Mouse (Mus musculus) embryonic fibroblast, embryonic 13.5 days (primary cell): ENCODE measurements around the gene Aadac. TPM values are rescaled to one million over a fixed set of nuclear protein-coding genes. Genes with fewer than 3 reads are reported as not detected.

ENCODE experiments used
- H3K27ac ChIP-seq: 2 replicates; pipeline ENCODE4 v1.5.1; 2012; ENCODE audit warnings: low read length, control low read depth, inconsistent platforms; ENCODE audit not compliant: insufficient read depth
- H3K4me1 ChIP-seq: 2 replicates; pipeline ENCODE4 v1.6.1; 2011; ENCODE audit warnings: low read length; ENCODE audit not compliant: control insufficient read depth, insufficient read depth
- H3K4me3 ChIP-seq: 2 replicates; pipeline ENCODE4 v1.5.1; 2011; ENCODE audit warnings: mild to moderate bottlenecking, control low read depth, low read length; ENCODE audit not compliant: insufficient read depth
- CTCF ChIP-seq: IDR thresholded peaks from 2 replicates; pipeline ENCODE4 v1.5.1; 2011; ENCODE audit warnings: mild to moderate bottlenecking, control low read depth, low read length, moderate library complexity, borderline replicate concordance; ENCODE audit not compliant: insufficient read depth
- POLR2A ChIP-seq: IDR thresholded peaks from 2 replicates; pipeline ENCODE4 v1.6.1; 2011; ENCODE audit warnings: low read depth, mild to moderate bottlenecking, control low read depth, low read length, moderate library complexity
- polyA plus RNA-seq: library from polyadenylated mRNA; stranded (reverse); fragments of >200 nt; gene quantifications from 2 replicates; pipeline ENCODE4 v1.2.4, GENCODE M21; 2011; ENCODE audit warnings: low read depth; ENCODE audit not compliant: missing spikeins, insufficient read length

The Aadac gene
- not detected in 2 replicates for polyA plus RNA-seq

DNA sequence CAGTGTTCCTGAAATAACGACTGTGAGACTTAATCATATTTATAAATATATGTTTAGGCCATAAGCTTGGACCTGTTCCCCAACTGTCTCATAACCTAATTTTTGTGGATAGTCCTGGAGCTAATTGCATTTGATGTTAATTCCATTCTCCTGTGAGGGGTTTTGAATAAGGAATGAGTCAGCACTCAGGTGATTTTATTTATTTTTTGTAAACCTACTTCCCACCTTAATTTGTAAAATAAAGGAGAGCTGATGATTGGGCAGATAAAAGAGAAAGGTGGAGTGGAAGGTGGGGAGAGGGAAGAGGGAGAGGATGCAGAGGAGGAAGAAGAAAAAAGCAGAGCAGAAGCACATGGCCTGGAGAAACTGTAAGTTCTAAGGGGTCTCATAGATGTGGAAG is at the start of gene Aadac:
TSS of gene Aadac (plus strand) at position 301 of the 400 bp plus-strand sequence.
- Histone ChIP-seq H3K4me1 (no peaks in the 10 kb centered on the region), H3K27ac (no peak within 1 kb of the TSS), H3K4me3 (no peak within 1 kb of the TSS)
- TF ChIP-seq CTCF (no peak), POLR2A (no peak)

DNA sequence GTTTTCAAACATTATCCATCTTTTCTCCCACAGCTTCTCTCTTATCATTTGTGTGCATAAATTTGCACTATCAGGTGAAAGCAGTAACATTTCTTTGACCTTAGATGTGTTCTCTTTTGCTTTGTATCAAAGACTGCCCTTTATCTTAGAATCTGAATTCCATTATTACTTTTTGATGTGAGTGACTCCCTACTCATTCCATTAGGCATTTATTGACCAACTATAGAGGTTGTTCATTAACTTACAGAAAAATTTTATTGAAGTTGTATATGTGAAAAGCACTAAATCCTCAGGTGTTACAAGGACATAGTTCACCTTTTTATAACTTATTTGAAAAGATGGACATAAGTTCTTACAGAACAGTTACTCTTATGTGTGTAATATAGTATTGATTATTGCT is 21.9 kb upstream of the Aadac start:
- Histone ChIP-seq H3K27ac (no peak overlapping the region), H3K4me1 (no peaks in the 10 kb centered on the region), H3K4me3 (no peak overlapping the region)
- TF ChIP-seq POLR2A (no peak), CTCF (no peak)

GRCm38 (mm10) chr3:60006443-60006842 is 19.1 kb upstream of the Aadac start, which contains the start of gene Aadacl2:
Aadacl2 (plus strand) TSS chr3:60006743.
- H3K4me3 ChIP-seq: no peak within 1 kb of the TSS
- H3K27ac ChIP-seq: no peak within 1 kb of the TSS
- TF ChIP-seq CTCF (no peak), POLR2A (no peak)
- H3K4me1 ChIP-seq: no peaks in the 10 kb centered on the region

DNA sequence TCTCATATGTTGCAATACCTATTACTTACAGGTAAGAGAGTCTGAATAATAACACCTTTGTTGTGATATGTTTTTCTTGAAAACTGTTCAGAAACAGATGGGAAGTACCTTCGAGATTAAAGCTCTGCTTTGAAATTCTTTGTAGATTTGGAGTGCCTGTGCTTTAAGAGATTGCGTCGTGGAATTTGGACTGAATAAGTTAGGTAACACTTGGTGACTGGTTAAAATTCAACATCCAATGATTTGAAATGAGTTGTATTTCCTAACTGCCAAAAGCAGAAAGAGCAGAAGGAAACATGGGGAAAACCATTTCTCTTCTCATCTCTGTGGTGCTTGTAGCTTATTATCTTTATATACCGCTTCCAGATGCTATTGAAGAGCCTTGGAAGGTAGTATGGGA is 6.0 kb downstream of the Aadac start:
- Histone ChIP-seq H3K27ac (no peak overlapping the region), H3K4me1 (no peaks in the 10 kb centered on the region), H3K4me3 (no peak overlapping the region)
- no peak for TF ChIP-seq CTCF
- no peak for TF ChIP-seq POLR2A

- Histone ChIP-seq H3K4me3 (no peak overlapping the region), H3K4me1 (no peaks in the 10 kb centered on the region), H3K27ac (no peak overlapping the region)
- TF ChIP-seq POLR2A: no peak
- TF ChIP-seq CTCF: no peak
Measured at GRCm38 (mm10) chr3:60046221-60046913, 20.9 kb downstream of the Aadac start.

DNA sequence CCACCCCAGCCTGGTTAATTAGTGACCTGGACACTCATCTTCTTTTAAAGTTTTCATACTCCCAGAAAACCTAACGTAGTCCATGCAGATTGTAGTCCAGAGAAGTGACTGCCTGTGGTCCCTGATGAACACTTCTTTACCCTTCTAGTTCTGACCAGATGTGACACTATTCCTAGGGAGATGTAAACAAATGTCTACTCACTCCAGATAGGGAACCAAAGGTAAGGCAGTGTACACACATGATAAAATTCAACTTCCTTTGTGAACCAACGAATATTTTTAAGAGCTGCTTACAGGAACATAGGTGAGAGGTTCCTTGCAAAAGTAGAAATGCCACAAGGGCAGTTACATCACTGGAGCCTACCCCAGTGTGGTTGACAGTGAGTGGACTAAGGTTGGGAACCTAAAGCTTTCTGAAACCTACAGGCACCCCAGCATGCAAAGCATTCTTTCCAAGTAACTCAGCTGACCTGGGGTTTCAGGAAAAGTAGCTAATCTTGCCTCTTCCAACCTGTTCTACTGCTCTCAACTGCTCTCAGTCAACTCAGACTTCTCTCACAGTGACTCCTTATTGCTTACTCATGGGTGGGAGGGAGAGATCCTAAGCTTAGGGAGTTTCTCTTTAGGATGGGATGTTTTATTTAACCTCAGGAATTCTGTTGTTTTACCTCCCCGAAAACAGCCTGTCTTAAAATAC is 27.9 kb downstream of the Aadac start:
- TF ChIP-seq POLR2A: no peak
- no peak for TF ChIP-seq CTCF
- Histone ChIP-seq H3K27ac (no peak overlapping the region), H3K4me1 (no peaks in the 10 kb centered on the region), H3K4me3 (no peak overlapping the region)

DNA sequence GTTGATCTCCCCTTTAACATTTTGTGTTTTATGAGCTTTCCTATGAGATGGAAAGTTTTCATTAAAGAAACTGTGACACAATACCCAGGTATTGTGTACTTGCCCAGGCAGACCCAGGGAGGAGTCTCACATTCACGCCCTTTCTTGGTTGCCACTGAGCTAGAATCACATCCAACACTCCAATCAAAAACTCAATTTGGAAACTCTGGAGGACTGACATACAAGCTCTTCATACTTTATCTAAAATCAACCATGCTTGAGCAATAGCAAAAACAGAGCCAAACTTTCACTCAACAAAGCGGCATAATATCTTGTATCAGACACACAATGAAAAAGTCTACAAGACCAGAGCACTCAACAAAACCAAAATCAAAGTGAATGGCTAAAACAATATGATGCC is 28.4 kb downstream of the Aadac start:
- TF ChIP-seq CTCF (no peak), POLR2A (no peak)
- no peak overlapping the region for H3K4me3 ChIP-seq
- no peak overlapping the region for H3K27ac ChIP-seq
- no peaks in the 10 kb centered on the region for H3K4me1 ChIP-seq

DNA sequence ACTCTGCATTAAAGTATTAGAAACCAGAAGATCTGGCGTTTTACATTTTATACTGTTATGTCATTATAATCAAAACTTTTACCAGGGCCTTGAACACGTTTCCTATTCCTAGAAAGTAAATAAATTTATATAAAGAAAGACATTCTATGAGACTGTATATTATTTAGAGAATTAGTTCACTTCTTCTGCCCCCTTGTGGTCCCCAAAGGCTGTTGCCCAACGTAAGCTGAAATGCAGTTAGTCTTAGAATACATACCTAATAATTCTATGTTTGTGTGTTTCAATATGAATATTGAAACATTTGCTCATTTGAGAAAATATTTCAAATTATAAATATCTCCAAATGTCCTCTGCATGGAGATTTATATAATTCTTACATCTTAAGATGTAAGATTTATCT is 30.9 kb downstream of the Aadac start:
- H3K4me3 ChIP-seq: no peak overlapping the region
- H3K4me1 ChIP-seq: no peaks in the 10 kb centered on the region
- no peak overlapping the region for H3K27ac ChIP-seq
- TF ChIP-seq POLR2A (no peak), CTCF (no peak)

DNA sequence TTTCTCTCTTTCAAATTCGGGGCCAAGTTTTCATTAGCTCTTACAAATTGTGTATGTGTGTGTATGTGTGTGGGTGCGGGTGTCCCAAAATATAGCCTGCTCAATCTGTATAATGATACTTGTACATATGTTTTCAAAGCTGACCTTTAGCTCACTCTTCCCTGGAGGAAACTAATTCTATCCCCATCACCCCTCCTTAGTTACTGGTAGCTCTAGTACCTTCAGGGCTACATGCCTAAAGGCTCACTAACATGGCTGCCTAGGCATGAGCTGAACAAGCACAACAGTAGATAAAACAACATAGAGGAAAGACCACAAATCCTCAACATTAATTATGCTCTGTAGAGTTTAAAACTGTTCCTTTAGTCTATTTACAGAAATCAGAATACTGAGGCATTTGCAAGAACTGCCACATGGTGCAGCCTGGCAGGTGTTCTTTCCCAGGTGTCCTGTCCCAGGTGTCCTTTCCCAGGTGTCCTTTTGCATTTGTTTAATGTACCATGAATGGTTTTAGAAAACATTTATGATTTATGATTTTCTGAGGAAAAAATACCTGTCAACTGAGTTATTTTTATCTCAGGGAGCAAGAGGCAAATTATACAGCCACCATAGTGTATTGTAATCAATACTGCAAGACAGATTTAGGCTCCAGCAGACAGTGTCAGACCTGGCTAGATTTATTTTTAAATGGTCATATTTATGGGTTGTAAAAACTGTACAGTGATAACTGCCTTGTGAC is 31.7 kb downstream of the Aadac start:
- H3K4me3 ChIP-seq: no peak overlapping the region
- H3K27ac ChIP-seq: no peak overlapping the region
- no peaks in the 10 kb centered on the region for H3K4me1 ChIP-seq
- TF ChIP-seq POLR2A: no peak
- TF ChIP-seq CTCF: no peak

GRCm38 (mm10) chr3:60057809-60058082 is 32.2 kb downstream of the Aadac start:
- Histone ChIP-seq H3K27ac (no peak overlapping the region), H3K4me1 (no peaks in the 10 kb centered on the region)
- no peak for TF ChIP-seq POLR2A
- TF ChIP-seq CTCF: no peak

More at GRCm38 (mm10) chr3:60057809-60058082, 32.2 kb downstream of the Aadac start:
- no peak overlapping the region for H3K4me3 ChIP-seq
